Mouse (Mus musculus): ENCODE data around the gene Sin3a.

The Sin3a gene

GRCm38 (mm10) chr9:57071801-57072351 lies at the start of gene Sin3a:
Gene Sin3a (plus strand): TSS chr9:57072040.
- DNase-seq (ENCODE audit: extremely low read depth, low read depth, low spot score) = no peak

- no peak for DNase-seq (ENCODE audit: extremely low read depth, low read depth, low spot score)
Observed at GRCm38 (mm10) chr9:57031756-57032155, 40.1 kb upstream of the Sin3a start.

- no peak for DNase-seq (ENCODE audit: extremely low read depth, low read depth, low spot score)
Observed at GRCm38 (mm10) chr9:57056237-57056636, 15.6 kb upstream of the Sin3a start.

GRCm38 (mm10) chr9:57064164-57064563 lies 7.7 kb upstream of the Sin3a start:
- DNase-seq (ENCODE audit: extremely low read depth, low read depth, low spot score) = no peak

- DNase-seq (ENCODE audit: extremely low read depth, low read depth, low spot score) = no peak
Observed at GRCm38 (mm10) chr9:57068266-57068665, 3.6 kb upstream of the Sin3a start.

- DNase-seq (ENCODE audit: extremely low read depth, low read depth, low spot score) = no peak
Observed at GRCm38 (mm10) chr9:57070262-57070661, 1.6 kb upstream of the Sin3a start.

GRCm38 (mm10) chr9:57070800-57071545 lies 867 bp upstream of the Sin3a start:
- no peak for DNase-seq (ENCODE audit: extremely low read depth, low read depth, low spot score)

- DNase-seq (ENCODE audit: extremely low read depth, low read depth, low spot score) = no peak
Observed at GRCm38 (mm10) chr9:57072526-57072988, 717 bp downstream of the Sin3a start.

- DNase-seq (ENCODE audit: extremely low read depth, low read depth, low spot score) = peak; percentile 100
Observed at GRCm38 (mm10) chr9:57072989-57073789, 1.3 kb downstream of the Sin3a start.

- no peak for DNase-seq (ENCODE audit: extremely low read depth, low read depth, low spot score)
Observed at GRCm38 (mm10) chr9:57073790-57074094, 1.9 kb downstream of the Sin3a start.

- no peak for DNase-seq (ENCODE audit: extremely low read depth, low read depth, low spot score)
Observed at GRCm38 (mm10) chr9:57074171-57074821, 2.5 kb downstream of the Sin3a start.

GRCm38 (mm10) chr9:57074822-57075603 lies 3.2 kb downstream of the Sin3a start:
- DNase-seq (ENCODE audit: extremely low read depth, low read depth, low spot score) = no peak

- peak; percentile 97 for DNase-seq (ENCODE audit: extremely low read depth, low read depth, low spot score)
Observed at GRCm38 (mm10) chr9:57075681-57076381, 4.0 kb downstream of the Sin3a start.

GRCm38 (mm10) chr9:57076701-57077660 lies 5.1 kb downstream of the Sin3a start:
- DNase-seq (ENCODE audit: extremely low read depth, low read depth, low spot score) = no peak

GRCm38 (mm10) chr9:57082236-57082635 lies 10.4 kb downstream of the Sin3a start:
- no peak for DNase-seq (ENCODE audit: extremely low read depth, low read depth, low spot score)

- DNase-seq (ENCODE audit: extremely low read depth, low read depth, low spot score) = no peak
Observed at GRCm38 (mm10) chr9:57117261-57117755, 45.5 kb downstream of the Sin3a start.

- DNase-seq (ENCODE audit: extremely low read depth, low read depth, low spot score) = no peak
Observed at GRCm38 (mm10) chr9:57129641-57130040, 57.8 kb downstream of the Sin3a start.

GRCm38 (mm10) chr9:57130577-57131433 lies 59.0 kb downstream of the Sin3a start, which contains the start of gene Man2c1:
Gene Man2c1 (plus strand): TSS chr9:57130690.
- peak; percentile 66 for DNase-seq (ENCODE audit: extremely low read depth, low read depth, low spot score)

Measured in fat pad, adult 2 months (tissue).